Mouse (Mus musculus) forebrain, postnatal 0 days (tissue): ENCODE results near the gene Arid1b. TPM values are rescaled to one million over a fixed set of nuclear protein-coding genes. Genes with fewer than 3 reads are reported as not detected.
"Not testable (repeated sequence)": the region's sequence is repeated elsewhere in the genome, so short reads cannot be mapped to it uniquely, and the experiment has no call there.

ENCODE experiments used
- ATAC-seq: fragments of 200-750 bp; cut with Nextera tagmentation; 2 replicates; pipeline ENCODE4 v1.8.0; 2017; ENCODE audit warnings: mild to moderate bottlenecking, moderate library complexity
- DNase-seq: peaks from one replicate; pipeline ENCODE4 v3.0.0-alpha.2; 2015
- H3K27ac ChIP-seq: fragments of 300-500 bp; sonication (generic); 2 replicates; pipeline ENCODE4 v1.5.1; 2014; ENCODE audit warnings: low read depth, mild to moderate bottlenecking, antibody characterized with exemption, low read length, moderate library complexity, mixed read lengths
- H3K27me3 ChIP-seq: fragments of 300-500 bp; sonication (generic); 2 replicates; pipeline ENCODE4 v1.6.1; 2014; ENCODE audit warnings: mild to moderate bottlenecking, low read length, mixed read lengths; ENCODE audit not compliant: insufficient read depth
- H3K36me3 ChIP-seq: fragments of 300-500 bp; sonication (generic); 2 replicates; pipeline ENCODE4 v1.6.1; 2014; ENCODE audit warnings: mild to moderate bottlenecking, moderate library complexity; ENCODE audit not compliant: insufficient read depth
- H3K4me1 ChIP-seq: fragments of 300-500 bp; sonication (generic); 2 replicates; pipeline ENCODE4 v1.6.1; 2014; ENCODE audit warnings: antibody characterized with exemption; ENCODE audit not compliant: insufficient read depth
- H3K4me2 ChIP-seq: fragments of 300-500 bp; sonication (generic); 2 replicates; pipeline ENCODE4 v1.6.1; 2014; ENCODE audit warnings: low read depth, mild to moderate bottlenecking, moderate library complexity
- H3K4me3 ChIP-seq: fragments of 300-500 bp; sonication (generic); 2 replicates; pipeline ENCODE4 v1.5.1; 2014; ENCODE audit warnings: low read depth, low read length, mixed read lengths
- H3K9ac ChIP-seq: fragments of 300-500 bp; sonication (generic); 2 replicates; pipeline ENCODE4 v1.6.1; 2014; ENCODE audit warnings: mild to moderate bottlenecking
- H3K9me3 ChIP-seq: fragments of 300-500 bp; sonication (generic); 2 replicates; pipeline ENCODE4 v1.6.1; 2016; ENCODE audit warnings: low read length
- CTCF ChIP-seq: sonication (generic); IDR thresholded peaks from 2 replicates; pipeline ENCODE4 v1.5.1; 2016; ENCODE audit warnings: antibody characterized with exemption, control low read depth, low read depth
- whole genome bisulfite sequencing: fragments of 180-500 bp; shearing (Covaris S2); extraction: QIAGEN DNeasy Blood & Tissue Kit; methylation state at CpG from one replicate; pipeline ENCODE4 v1.1.7; 2014; 5-methylcytosine and 5-hydroxymethylcytosine counted together
- polyA plus RNA-seq: library from polyadenylated mRNA; unstranded; fragments of >200 nt; fragmentation: Nextera tagmentation; extraction: Ambion mirVana; gene quantifications from 2 replicates; pipeline ENCODE4 v1.2.1, GENCODE M21; 2015
- total RNA-seq: library from RNA; depleted of rRNA; stranded (reverse); fragments of >200 nt; gene quantifications from 2 replicates; pipeline ENCODE4 v1.2.3, GENCODE M21; 2014

The Arid1b gene
- total and polyA plus RNA-seq, 2 experiments from 2014 or later: 10.5 to 51.6 TPM

GRCm38 (mm10) chr17:5107501-5107900 lies 113.4 kb downstream of the Arid1b start:
- 82% methylated on average over 4 of the region's 4 CpGs for WGBS
- TF ChIP-seq CTCF: no peak
- no peak overlapping the region for H3K4me3 ChIP-seq
- no peak overlapping the region for H3K4me2 ChIP-seq
- H3K4me1 ChIP-seq: peaks cover 26% of the 10 kb centered on the region
- H3K27me3 ChIP-seq: no peaks in the 10 kb centered on the region
- H3K9me3 ChIP-seq: no peaks in the 10 kb centered on the region
- no peak for DNase-seq
- H3K36me3 ChIP-seq: no peaks in the 10 kb centered on the region
- no peak for ATAC-seq
- no peak overlapping the region for H3K9ac ChIP-seq
- H3K27ac ChIP-seq: no peak overlapping the region

GRCm38 (mm10) chr17:5108022-5108421 lies 113.9 kb downstream of the Arid1b start:
- Histone ChIP-seq H3K4me3 (no peak overlapping the region), H3K4me2 (no peak overlapping the region), H3K9me3 (no peaks in the 10 kb centered on the region), H3K27ac (no peak overlapping the region), H3K36me3 (no peaks in the 10 kb centered on the region), H3K4me1 (peaks cover 26% of the 10 kb centered on the region), H3K27me3 (no peaks in the 10 kb centered on the region), H3K9ac (no peak overlapping the region)
- 78% methylated on average over 1 of the region's 1 CpGs for WGBS
- no peak for ATAC-seq
- DNase-seq: no peak
- no peak for TF ChIP-seq CTCF

GRCm38 (mm10) chr17:5108546-5109142 lies 114.5 kb downstream of the Arid1b start:
- H3K36me3 ChIP-seq: no peaks in the 10 kb centered on the region
- no peak overlapping the region for H3K27ac ChIP-seq
- ATAC-seq (no peak), DNase-seq (no peak)
- no peak overlapping the region for H3K4me3 ChIP-seq
- no peaks in the 10 kb centered on the region for H3K27me3 ChIP-seq
- whole genome bisulfite sequencing: 37% methylated on average over 2 of the region's 2 CpGs
- peaks cover 26% of the 10 kb centered on the region for H3K4me1 ChIP-seq
- no peaks in the 10 kb centered on the region for H3K9me3 ChIP-seq
- no peak overlapping the region for H3K9ac ChIP-seq
- TF ChIP-seq CTCF: no peak
- H3K4me2 ChIP-seq: no peak overlapping the region

GRCm38 (mm10) chr17:5109343-5109742 lies 115.2 kb downstream of the Arid1b start:
- no peaks in the 10 kb centered on the region for H3K9me3 ChIP-seq
- H3K9ac ChIP-seq: no peak overlapping the region
- no peak overlapping the region for H3K27ac ChIP-seq
- H3K4me3 ChIP-seq: no peak overlapping the region
- H3K4me2 ChIP-seq: no peak overlapping the region
- no peaks in the 10 kb centered on the region for H3K27me3 ChIP-seq
- no peak for DNase-seq
- peaks cover 30% of the 10 kb centered on the region for H3K4me1 ChIP-seq
- TF ChIP-seq CTCF: no peak
- 81% methylated on average over 8 of the region's 8 CpGs for WGBS
- H3K36me3 ChIP-seq: no peaks in the 10 kb centered on the region
- ATAC-seq: no peak

GRCm38 (mm10) chr17:5110159-5110558 lies 116.0 kb downstream of the Arid1b start:
- H3K9ac ChIP-seq: no peak overlapping the region
- no peaks in the 10 kb centered on the region for H3K27me3 ChIP-seq
- H3K4me1 ChIP-seq: peaks cover 26% of the 10 kb centered on the region
- no peaks in the 10 kb centered on the region for H3K36me3 ChIP-seq
- no peak for TF ChIP-seq CTCF
- ATAC-seq (no peak), DNase-seq (no peak)
- no peak overlapping the region for H3K27ac ChIP-seq
- H3K4me2 ChIP-seq: no peak overlapping the region
- 80% methylated on average over 4 of the region's 4 CpGs for WGBS
- no peaks in the 10 kb centered on the region for H3K9me3 ChIP-seq
- no peak overlapping the region for H3K4me3 ChIP-seq

GRCm38 (mm10) chr17:5110981-5111380 lies 116.8 kb downstream of the Arid1b start:
- not testable (repeated sequence) for H3K36me3 ChIP-seq, H3K9ac ChIP-seq, H3K27ac ChIP-seq, H3K9me3 ChIP-seq, H3K27me3 ChIP-seq, H3K4me3 ChIP-seq, ATAC-seq, H3K4me2 ChIP-seq, DNase-seq
- peaks cover 20% of the 10 kb centered on the region for H3K4me1 ChIP-seq
- WGBS: 63% methylated on average over 5 of the region's 5 CpGs

GRCm38 (mm10) chr17:5112116-5112515 lies 118.0 kb downstream of the Arid1b start:
- no peaks in the 10 kb centered on the region for H3K9me3 ChIP-seq
- no peak overlapping the region for H3K4me3 ChIP-seq
- no peak overlapping the region for H3K4me2 ChIP-seq
- no peaks in the 10 kb centered on the region for H3K27me3 ChIP-seq
- ATAC-seq (no peak), DNase-seq (no peak)
- WGBS: 94% methylated on average over 4 of the region's 4 CpGs
- H3K27ac ChIP-seq: no peak overlapping the region
- H3K36me3 ChIP-seq: no peaks in the 10 kb centered on the region
- peaks cover 11% of the 10 kb centered on the region; the same call in 1 of the 2 replicates for H3K4me1 ChIP-seq
- H3K9ac ChIP-seq: no peak overlapping the region
- TF ChIP-seq CTCF: no peak
